ENCODE assay signal across 7 mouse cellular contexts in genomic region chr15:89180081-89180541, GRCm38 (mm10). TPM values are rescaled to one million over a fixed set of nuclear protein-coding genes. Genes with fewer than 3 reads are reported as not detected.
A peak's percentile ranks its signal among the peaks of the same experiment; 100 is the strongest.
DNase-seq lines count a peak whose midpoint lies in the region; ATAC-seq lines count a peak whose summit lies in the region.

No protein-coding gene starts in this region.

- H3K4me1 ChIP-seq in forebrain, embryonic 16.5 days (replicated peaks; ENCODE audit: control insufficient read depth, insufficient read depth, low read length): peaks cover 74% of the 10 kb centered on the region
- H3K4me1 ChIP-seq in midbrain, embryonic 15.5 days: peaks cover 69% of the 10 kb centered on the region

- H3K27ac ChIP-seq in forebrain, embryonic 16.5 days (ENCODE audit: low read length): peak overlapping the region; percentile 94
- peak overlapping the region; percentile 96 for H3K27ac ChIP-seq in midbrain, embryonic 15.5 days

- WGBS in forebrain, embryonic 16.5 days: under 1% methylated on average over 25 of the region's 26 CpGs
- 0% methylated on average over 26 of the region's 26 CpGs for WGBS in midbrain, embryonic 15.5 days

- H3K27me3 ChIP-seq in forebrain, embryonic 16.5 days (replicated peaks; ENCODE audit: control insufficient read depth, insufficient read depth, low read length): no peaks in the 10 kb centered on the region
- no peaks in the 10 kb centered on the region for H3K27me3 ChIP-seq in midbrain, embryonic 15.5 days (replicated peaks)

- DNase-seq in 3T3-L1 (ENCODE audit: low read depth, low spot score) (peak; percentile 52), A20 (ENCODE audit: low read depth, low spot score) (peak; percentile 70)
- DNase-seq in kidney, postnatal 10 days: peak; percentile 71
- DNase-seq in spleen, postnatal 4 days (ENCODE audit: low spot score in 2 of 2): no peak

- peak overlapping the region; percentile 95 for H3K9ac ChIP-seq in forebrain, embryonic 16.5 days (replicated peaks; ENCODE audit: low read depth, low read length)
- peak overlapping the region; percentile 95 for H3K9ac ChIP-seq in midbrain, embryonic 15.5 days

- peak; percentile 11 for ATAC-seq in forebrain, embryonic 16.5 days
- peak; percentile 25 for ATAC-seq in midbrain, embryonic 15.5 days (replicated peaks)
- no peak for ATAC-seq in erythroid progenitor cell, adult 5-6 weeks (replicated peaks; ENCODE audit: low FRiP score, poor library complexity, severe bottlenecking)

- H3K4me2 ChIP-seq in forebrain, embryonic 16.5 days (ENCODE audit: low read length): peak overlapping the region; percentile 59
- peak overlapping the region; percentile 91 for H3K4me2 ChIP-seq in midbrain, embryonic 15.5 days

- H3K36me3 ChIP-seq in forebrain, embryonic 16.5 days (ENCODE audit: control insufficient read depth, insufficient read depth): no peaks in the 10 kb centered on the region
- no peaks in the 10 kb centered on the region for H3K36me3 ChIP-seq in midbrain, embryonic 15.5 days (replicated peaks)

- peak overlapping the region; percentile 79 for H3K4me3 ChIP-seq in forebrain, embryonic 16.5 days (replicated peaks; ENCODE audit: low read length)
- peak overlapping the region; percentile 83 for H3K4me3 ChIP-seq in midbrain, embryonic 15.5 days

- no peaks in the 10 kb centered on the region for H3K9me3 ChIP-seq in forebrain, embryonic 16.5 days (ENCODE audit: control insufficient read depth, low read length)
- H3K9me3 ChIP-seq in midbrain, embryonic 15.5 days: no peaks in the 10 kb centered on the region

RNA-seq across cellular contexts. Expression of gene Plxnb2, which starts 0.5 kb away (rescaled TPM):
- 112 and 126 TPM in 2 replicates for polyA plus RNA-seq in forebrain, embryonic 16.5 days (2015; fragmentation: Nextera tagmentation; extraction: Ambion mirVana)
- polyA plus RNA-seq in midbrain, embryonic 15.5 days (2015; fragmentation: Nextera tagmentation; extraction: Ambion mirVana): 101 and 108 TPM in 2 replicates
- 7.2 and 9.2 TPM in 2 replicates for total RNA-seq in erythroid progenitor cell, adult 5-6 weeks (2015; ENCODE audit: low replicate concordance)
- total RNA-seq in erythroid progenitor cell, adult 5-6 weeks (2017; ENCODE audit: low replicate concordance): 1.9 and 8.2 TPM in 2 replicates

RNA-seq across cellular contexts. Expression of gene Dennd6b, which starts 16.2 kb away (rescaled TPM):
- 60.7 and 83.2 TPM in 2 replicates for polyA plus RNA-seq in forebrain, embryonic 16.5 days (2015; fragmentation: Nextera tagmentation; extraction: Ambion mirVana)
- polyA plus RNA-seq in midbrain, embryonic 15.5 days (2015; fragmentation: Nextera tagmentation; extraction: Ambion mirVana): 117 and 123 TPM in 2 replicates
- total RNA-seq in erythroid progenitor cell, adult 5-6 weeks (2015; ENCODE audit: low replicate concordance): 1.7 TPM in 1 of 2 replicates, not detected in the other
- total RNA-seq in erythroid progenitor cell, adult 5-6 weeks (2017; ENCODE audit: low replicate concordance): 0.76 and 1.5 TPM in 2 replicates

RNA-seq across cellular contexts. Expression of gene Mapk11, which starts 30.7 kb away (rescaled TPM):
- polyA plus RNA-seq in forebrain, embryonic 16.5 days (2015; fragmentation: Nextera tagmentation; extraction: Ambion mirVana): 39.1 and 46.8 TPM in 2 replicates
- 30.8 and 32.5 TPM in 2 replicates for polyA plus RNA-seq in midbrain, embryonic 15.5 days (2015; fragmentation: Nextera tagmentation; extraction: Ambion mirVana)
- 0.72 and 2.1 TPM in 2 replicates for total RNA-seq in erythroid progenitor cell, adult 5-6 weeks (2015; ENCODE audit: low replicate concordance)
- total RNA-seq in erythroid progenitor cell, adult 5-6 weeks (2017; ENCODE audit: low replicate concordance): 0.51 TPM in 1 of 2 replicates, not detected in the other

RNA-seq across cellular contexts. Expression of gene Ppp6r2, which starts 31.2 kb away (rescaled TPM):
- polyA plus RNA-seq in forebrain, embryonic 16.5 days (2015; fragmentation: Nextera tagmentation; extraction: Ambion mirVana): 77.8 and 90.8 TPM in 2 replicates
- 83.2 and 89.8 TPM in 2 replicates for polyA plus RNA-seq in midbrain, embryonic 15.5 days (2015; fragmentation: Nextera tagmentation; extraction: Ambion mirVana)
- 59.1 and 61.6 TPM in 2 replicates for total RNA-seq in erythroid progenitor cell, adult 5-6 weeks (2015; ENCODE audit: low replicate concordance)
- total RNA-seq in erythroid progenitor cell, adult 5-6 weeks (2017; ENCODE audit: low replicate concordance): 55.4 and 79.1 TPM in 2 replicates

RNA-seq across cellular contexts. Expression of gene Mapk12, which starts 39.6 kb away (rescaled TPM):
- 4.1 and 5.7 TPM in 2 replicates for polyA plus RNA-seq in forebrain, embryonic 16.5 days (2015; fragmentation: Nextera tagmentation; extraction: Ambion mirVana)
- 4.0 and 5.1 TPM in 2 replicates for polyA plus RNA-seq in midbrain, embryonic 15.5 days (2015; fragmentation: Nextera tagmentation; extraction: Ambion mirVana)
- total RNA-seq in erythroid progenitor cell, adult 5-6 weeks (2015; ENCODE audit: low replicate concordance): not detected in 2 replicates
- total RNA-seq in erythroid progenitor cell, adult 5-6 weeks (2017; ENCODE audit: low replicate concordance): 0.51 TPM in 1 of 2 replicates, not detected in the other

Comparison
In these comparisons a context has a peak if more than half of its experiments do, and no peak if none do; other contexts are left out.
1. DNase-seq: peak in 3T3-L1 (single experiment), A20 (single experiment) and kidney, postnatal 10 days (single experiment); none in spleen, postnatal 4 days (0 of 2).